ENCODE assay signal across 22 mouse cellular contexts in the genomic region with DNA sequence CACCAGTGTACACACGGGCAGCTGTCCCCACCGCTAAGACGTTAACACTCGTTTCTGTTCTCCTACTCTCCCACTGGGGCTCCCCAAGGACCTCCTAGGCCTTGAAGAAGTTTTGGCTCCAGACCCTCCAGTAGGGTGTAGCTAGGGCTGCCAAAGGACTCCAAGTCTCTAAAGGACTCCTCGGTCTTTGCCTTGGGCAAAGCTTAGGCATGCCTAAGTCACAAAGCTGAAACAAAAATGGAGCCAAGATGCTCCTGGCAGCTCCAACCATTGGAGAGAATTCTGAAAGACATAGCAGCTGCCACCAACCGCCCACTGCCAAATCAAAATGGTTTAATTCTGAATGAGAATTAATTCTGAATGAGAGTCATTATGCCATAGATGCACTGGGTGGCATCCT. TPM values are rescaled to one million over a fixed set of nuclear protein-coding genes. Genes with fewer than 3 reads are reported as not detected.
A peak's percentile ranks its signal among the peaks of the same experiment; 100 is the strongest.
DNase-seq lines count a peak whose midpoint lies in the region; ATAC-seq and TF ChIP-seq lines count a peak whose summit lies in the region.
"Had no signal": no experiment of that assay in that cellular context is flagged by ENCODE, and none has a peak within 500 bp of the region (broad histone marks: within the 10 kb centered on the region; RNA-seq: fewer than 3 reads in every experiment).

No protein-coding gene starts in this region.

- no peak overlapping the region for H3K9ac ChIP-seq in forebrain, postnatal 0 days
- H3K9ac ChIP-seq: embryonic facial prominence, embryonic 13.5 days; hindbrain, embryonic 12.5 days; limb, embryonic 12.5 days; liver, embryonic 15.5 days; midbrain, embryonic 12.5 days had no signal

- no peaks in the 10 kb centered on the region for H3K9me3 ChIP-seq in forebrain, postnatal 0 days (ENCODE audit: low read length)
- no peaks in the 10 kb centered on the region for H3K9me3 ChIP-seq in forebrain, embryonic 10.5 days
- H3K9me3 ChIP-seq: embryonic facial prominence, embryonic 13.5 days; hindbrain, embryonic 12.5 days; limb, embryonic 12.5 days; liver, embryonic 15.5 days; midbrain, embryonic 12.5 days had no signal

- WGBS in forebrain, postnatal 0 days: 57% methylated on average over 6 of the region's 6 CpGs
- 95% methylated on average over 6 of the region's 6 CpGs for WGBS in forebrain, embryonic 10.5 days

- peak; percentile 80 for DNase-seq in forebrain, postnatal 0 days
- no peak for DNase-seq in forebrain, embryonic 10.5 days (ENCODE audit: extremely low spot score, low spot score)
- DNase-seq in right cerebral cortex, postnatal 4 days: peak; percentile 26
- DNase-seq in right cerebral cortex, postnatal 14 days: no peak
- peak; percentile 57 to 62 for DNase-seq in layer of hippocampus, adult 2 months (ENCODE audit: low spot score in 2 of 2)
- no peak for DNase-seq in adrenal gland, postnatal 4 days (ENCODE audit: low spot score in 2 of 2)
- DNase-seq: adrenal gland, adult 8-10 months; kidney, adult 11 months; kidney, postnatal 36 days; spleen, adult 18-20 months had no signal

- H3K4me1 ChIP-seq in forebrain, postnatal 0 days (ENCODE audit: insufficient read depth): peaks cover 4% of the 10 kb centered on the region; the same call in 1 of the 2 replicates
- H3K4me1 ChIP-seq in forebrain, embryonic 10.5 days: no peaks in the 10 kb centered on the region
- H3K4me1 ChIP-seq: hindbrain, embryonic 12.5 days; limb, embryonic 12.5 days; liver, embryonic 15.5 days; midbrain, embryonic 12.5 days had no signal

- H3K4me2 ChIP-seq in forebrain, postnatal 0 days (ENCODE audit: low read depth): no peak overlapping the region
- H3K4me2 ChIP-seq: embryonic facial prominence, embryonic 13.5 days; hindbrain, embryonic 12.5 days; limb, embryonic 12.5 days; liver, embryonic 15.5 days; midbrain, embryonic 12.5 days had no signal

- H3K4me3 ChIP-seq in forebrain, postnatal 0 days (ENCODE audit: low read depth, low read length): no peak overlapping the region
- H3K4me3 ChIP-seq in forebrain, embryonic 10.5 days: no peak overlapping the region
- H3K4me3 ChIP-seq in layer of hippocampus, adult 2 months: no peak overlapping the region
- H3K4me3 ChIP-seq: embryonic facial prominence, embryonic 13.5 days; hindbrain, embryonic 12.5 days; limb, embryonic 12.5 days; liver, embryonic 15.5 days; midbrain, embryonic 12.5 days had no signal

- H3K27me3 ChIP-seq in forebrain, postnatal 0 days (ENCODE audit: insufficient read depth, low read length): no peaks in the 10 kb centered on the region
- no peaks in the 10 kb centered on the region for H3K27me3 ChIP-seq in forebrain, embryonic 10.5 days (ENCODE audit: poor library complexity, severe bottlenecking)
- H3K27me3 ChIP-seq: embryonic facial prominence, embryonic 13.5 days; hindbrain, embryonic 12.5 days; limb, embryonic 12.5 days; liver, embryonic 15.5 days; midbrain, embryonic 12.5 days had no signal

- no peaks in the 10 kb centered on the region for H3K36me3 ChIP-seq in forebrain, postnatal 0 days (ENCODE audit: insufficient read depth)
- H3K36me3 ChIP-seq in forebrain, embryonic 10.5 days (replicated peaks): no peaks in the 10 kb centered on the region
- H3K36me3 ChIP-seq: embryonic facial prominence, embryonic 13.5 days; hindbrain, embryonic 12.5 days; limb, embryonic 12.5 days; liver, embryonic 15.5 days; midbrain, embryonic 12.5 days had no signal

- peak; percentile 14; the same call in 1 of the 2 replicates for TF ChIP-seq CTCF in forebrain, postnatal 0 days (IDR thresholded peaks at IDR 0.05; ENCODE audit: low read depth)
- TF ChIP-seq CTCF in layer of hippocampus, adult 2 months (conservative IDR thresholded peaks at IDR 0.05): peak; percentile 41

- ATAC-seq in forebrain, postnatal 0 days: peak; percentile 82
- no peak for ATAC-seq in megakaryocyte-erythroid progenitor cell, adult 5-6 weeks (replicated peaks; ENCODE audit: low FRiP score, low TSS enrichment, poor library complexity, severe bottlenecking)

- no peak overlapping the region for H3K27ac ChIP-seq in forebrain, postnatal 0 days (ENCODE audit: low read depth, low read length)
- H3K27ac ChIP-seq in forebrain, embryonic 10.5 days: no peak overlapping the region
- peak overlapping the region; percentile 2; the same call in 1 of the 2 replicates for H3K27ac ChIP-seq in layer of hippocampus, adult 2 months
- H3K27ac ChIP-seq: embryonic facial prominence, embryonic 13.5 days; hindbrain, embryonic 12.5 days; limb, embryonic 12.5 days; liver, embryonic 15.5 days; midbrain, embryonic 12.5 days; stomach, postnatal 0 days had no signal

RNA-seq across cellular contexts. Expression of gene Bpifb5, which starts 9.9 kb away (rescaled TPM):
- 0.14 and 0.31 TPM in 2 replicates for total RNA-seq in forebrain, postnatal 0 days (2014; rRNA removed)
- 0.24 and 0.53 TPM in 2 replicates for polyA plus RNA-seq in forebrain, postnatal 0 days (2015; fragmentation: Nextera tagmentation; extraction: Ambion mirVana)
- polyA plus RNA-seq in forebrain, embryonic 10.5 days (2016; fragmentation: Nextera tagmentation; extraction: Ambion mirVana): 0.18 and 0.33 TPM in 2 replicates
- total RNA-seq in layer of hippocampus, adult 2 months (2021): not detected
- not detected for total RNA-seq in adrenal gland, postnatal 4 days (2021)
- total RNA-seq in megakaryocyte-erythroid progenitor cell, adult 5-6 weeks (2014; fragmentation: Nextera tagmentation): not detected in 2 replicates
- not detected in 2 replicates for total RNA-seq in megakaryocyte-erythroid progenitor cell, adult 5-6 weeks (2017)
- polyA plus RNA-seq: C2C12; limb, embryonic 12.5 days; liver, embryonic 15.5 days; midbrain, embryonic 12.5 days had no signal

RNA-seq across cellular contexts. Expression of gene Bpifb9a, which starts 24.2 kb away (rescaled TPM):
- total RNA-seq in forebrain, postnatal 0 days (2014; rRNA removed): not detected in 2 replicates
- 0.65 TPM in 1 of 2 replicates, not detected in the other for polyA plus RNA-seq in forebrain, postnatal 0 days (2015; fragmentation: Nextera tagmentation; extraction: Ambion mirVana)
- polyA plus RNA-seq in forebrain, embryonic 10.5 days (2016; fragmentation: Nextera tagmentation; extraction: Ambion mirVana): not detected in 2 replicates
- not detected for total RNA-seq in layer of hippocampus, adult 2 months (2021)
- not detected for total RNA-seq in adrenal gland, postnatal 4 days (2021)
- total RNA-seq in megakaryocyte-erythroid progenitor cell, adult 5-6 weeks (2014; fragmentation: Nextera tagmentation): not detected in 2 replicates
- not detected in 2 replicates for total RNA-seq in megakaryocyte-erythroid progenitor cell, adult 5-6 weeks (2017)
- total RNA-seq: ES-E14; gastrocnemius, postnatal 4 days had no signal
- polyA plus RNA-seq: C2C12; embryonic facial prominence, embryonic 13.5 days; heart, embryonic 14.5 days; hindbrain, embryonic 12.5 days; limb, embryonic 12.5 days; liver, embryonic 15.5 days; midbrain, embryonic 12.5 days; stomach, postnatal 0 days; urinary bladder, adult 2 months had no signal

RNA-seq across cellular contexts. Expression of gene Bpifb1, which starts 42.8 kb away (rescaled TPM):
- 0.33 TPM in 1 of 2 replicates, not detected in the other for total RNA-seq in forebrain, postnatal 0 days (2014; rRNA removed)
- 0.23 and 0.92 TPM in 2 replicates for polyA plus RNA-seq in forebrain, postnatal 0 days (2015; fragmentation: Nextera tagmentation; extraction: Ambion mirVana)
- not detected in 2 replicates for polyA plus RNA-seq in forebrain, embryonic 10.5 days (2016; fragmentation: Nextera tagmentation; extraction: Ambion mirVana)
- total RNA-seq in layer of hippocampus, adult 2 months (2021): under 1 TPM in 1 of 2 experiments, not detected in 1; 0.22 TPM
- total RNA-seq in adrenal gland, postnatal 4 days (2021): under 1 TPM; 0.11 to 0.25 TPM
- not detected in 2 replicates for total RNA-seq in megakaryocyte-erythroid progenitor cell, adult 5-6 weeks (2014; fragmentation: Nextera tagmentation)
- total RNA-seq in megakaryocyte-erythroid progenitor cell, adult 5-6 weeks (2017): not detected in 2 replicates
- total RNA-seq: adrenal gland, adult 8-10 months; gastrocnemius, postnatal 4 days had no signal
- polyA plus RNA-seq: C2C12; embryonic facial prominence, embryonic 13.5 days; hindbrain, embryonic 12.5 days; limb, embryonic 12.5 days; midbrain, embryonic 12.5 days; urinary bladder, adult 2 months had no signal

Comparison
In these comparisons a context has a peak if more than half of its experiments do, and no peak if none do; other contexts are left out.
1. DNase-seq: peak in forebrain, postnatal 0 days (single experiment), right cerebral cortex, postnatal 4 days (single experiment) and layer of hippocampus, adult 2 months (2 of 2); none in forebrain, embryonic 10.5 days (single experiment), right cerebral cortex, postnatal 14 days (single experiment) and adrenal gland, postnatal 4 days (0 of 2).